Mouse (Mus musculus) WW6 (cell line): ENCODE results near the gene Adnp.
"Not testable (repeated sequence)": the region's sequence is repeated elsewhere in the genome, so short reads cannot be mapped to it uniquely, and the experiment has no call there.

Source experiments
- DNase-seq: peaks from one replicate; pipeline ENCODE4 v3.0.0-alpha.2; 2013; ENCODE audit warnings: low read depth, low spot score

The Adnp gene

DNA sequence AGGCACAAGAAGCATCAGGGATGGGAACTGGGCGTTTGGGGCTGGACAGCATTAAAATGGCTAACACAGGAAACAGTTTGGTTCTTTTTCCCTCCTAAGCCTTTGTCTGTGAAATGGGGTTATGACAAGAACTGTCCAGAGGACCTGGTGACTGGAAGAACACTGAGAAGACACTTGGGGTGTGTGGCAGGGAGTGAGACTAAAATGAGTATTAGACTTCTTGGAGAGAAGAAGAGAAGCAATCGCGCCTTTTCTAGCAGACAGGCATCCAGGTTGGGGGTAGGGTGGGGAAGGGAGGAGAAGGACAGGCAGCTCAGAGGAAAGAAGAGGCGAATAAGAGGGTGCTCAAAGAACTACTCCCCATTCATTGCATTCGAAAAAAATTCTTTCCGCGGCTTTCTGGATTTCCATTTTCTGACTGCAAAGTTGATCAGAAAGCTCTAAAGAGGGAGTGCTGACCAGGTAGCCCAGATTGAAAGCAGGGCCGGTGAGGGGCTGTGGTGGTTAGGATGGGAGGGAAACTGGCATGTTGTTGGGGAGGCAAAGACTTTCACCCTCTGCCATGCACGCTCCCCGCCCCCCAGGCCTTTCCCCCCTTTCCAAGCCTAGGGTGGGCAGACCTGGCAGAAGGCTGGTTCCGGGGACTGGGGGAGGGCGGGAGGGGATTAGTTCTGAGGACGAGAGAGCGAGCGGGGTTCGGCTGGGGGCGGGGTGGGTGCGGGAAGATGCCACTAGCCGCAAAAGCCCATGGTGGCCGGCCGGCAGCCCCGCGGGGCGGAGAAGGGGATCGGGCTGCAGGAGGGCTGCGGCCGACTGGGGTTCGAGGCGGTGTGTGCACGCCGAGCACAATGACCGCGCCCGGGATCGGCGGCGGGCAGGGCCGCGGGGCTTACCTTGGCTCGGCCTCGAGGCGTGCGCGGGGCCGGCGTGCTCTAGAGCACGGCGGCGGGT lies 956 bp downstream of the Adnp start:
- DNase-seq: no peak

DNA sequence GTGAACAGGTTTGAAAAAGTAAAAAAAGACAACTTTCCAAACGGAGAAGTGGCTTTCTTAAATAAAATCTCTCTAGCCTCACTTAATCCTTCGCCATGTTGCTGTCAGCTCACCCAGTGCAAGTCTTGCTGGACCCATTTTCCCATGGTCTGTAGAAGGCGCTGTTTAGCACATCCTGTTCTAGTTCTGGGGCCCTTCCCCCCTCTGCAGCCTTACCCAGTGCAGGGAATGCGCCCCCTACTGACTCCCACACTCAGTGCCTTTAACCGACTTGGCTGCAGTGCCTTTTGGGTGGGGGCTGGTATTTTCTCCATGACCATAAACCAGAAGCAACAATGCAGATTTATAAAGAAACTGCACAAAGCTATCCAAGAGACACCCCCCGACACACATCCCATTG lies 1.6 kb downstream of the Adnp start:
- DNase-seq: peak; percentile 87

DNA sequence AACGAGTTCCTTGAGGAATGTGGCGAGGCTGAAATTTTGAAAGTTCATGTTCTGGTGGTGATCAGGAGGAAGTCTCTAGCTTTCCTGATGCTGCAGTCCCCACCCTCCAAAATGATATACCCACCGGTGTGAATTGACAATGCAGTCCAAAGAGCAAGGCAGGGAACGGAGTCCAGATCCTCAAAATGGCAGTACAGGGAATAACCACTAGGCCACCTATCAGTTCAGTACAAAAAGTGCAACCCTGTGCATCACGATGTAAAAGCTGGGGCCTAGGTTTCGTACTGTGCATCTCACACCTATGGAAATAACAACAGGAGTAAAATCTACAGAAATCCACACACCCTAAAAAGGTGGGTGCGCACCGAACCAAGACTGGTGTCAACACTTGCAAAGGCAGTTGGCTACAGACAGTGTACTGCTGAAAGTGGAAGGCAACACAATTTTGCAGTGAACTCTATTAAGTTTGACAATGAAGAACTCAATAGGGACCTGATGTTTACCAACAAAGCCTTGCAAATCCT lies 2.4 kb downstream of the Adnp start:
- no peak for DNase-seq

DNA sequence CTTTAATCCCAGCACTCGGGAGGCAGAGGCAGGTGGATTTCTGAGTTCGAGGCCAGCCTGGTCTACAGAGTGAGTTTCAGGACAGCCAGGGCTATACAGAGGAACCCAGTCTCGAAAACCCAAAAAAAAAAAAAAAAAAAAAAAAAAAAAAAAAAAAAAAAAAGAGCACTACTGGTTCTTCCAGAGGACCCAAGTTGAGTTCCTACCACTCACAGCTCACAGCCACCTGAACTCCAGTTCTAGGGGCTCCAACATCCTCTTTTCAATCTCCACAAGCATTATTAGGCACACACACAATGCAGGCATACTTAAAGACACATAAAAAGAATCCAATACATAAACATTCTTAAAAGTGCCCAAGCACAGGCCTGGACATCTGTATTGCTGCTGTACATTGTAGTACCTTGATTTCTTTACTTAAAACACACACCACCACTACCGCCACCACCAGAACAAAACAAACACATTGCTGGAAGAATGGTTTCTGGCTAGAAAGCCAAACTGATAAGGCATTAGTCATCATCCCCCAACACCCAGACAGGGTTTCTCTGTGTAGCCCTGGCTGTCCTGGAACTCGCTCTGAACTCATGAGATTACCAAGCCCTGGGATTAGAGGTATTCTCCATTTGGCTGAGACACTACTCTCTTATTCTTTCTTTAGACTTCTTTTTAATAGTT lies 6.8 kb downstream of the Adnp start:
- DNase-seq: no peak

DNA sequence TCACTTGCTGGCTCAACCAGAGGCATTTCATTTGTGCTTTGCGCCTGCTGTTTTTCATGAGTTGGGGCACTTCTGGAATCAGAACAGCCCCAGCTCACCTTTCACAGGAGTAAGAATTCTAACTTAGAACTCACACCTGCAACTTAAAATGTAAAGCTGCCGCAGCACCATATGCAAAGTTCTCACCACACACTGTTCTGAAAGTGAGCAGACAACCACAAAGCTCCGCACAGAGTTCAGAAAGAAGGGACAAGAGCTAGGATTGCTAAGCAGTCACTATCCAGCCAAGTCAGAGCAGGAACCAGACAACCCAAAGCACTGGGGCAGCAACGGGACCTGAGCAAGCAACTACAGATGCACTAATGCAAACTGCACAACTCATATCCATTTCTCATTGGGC lies 7.4 kb downstream of the Adnp start:
- no peak for DNase-seq

DNA sequence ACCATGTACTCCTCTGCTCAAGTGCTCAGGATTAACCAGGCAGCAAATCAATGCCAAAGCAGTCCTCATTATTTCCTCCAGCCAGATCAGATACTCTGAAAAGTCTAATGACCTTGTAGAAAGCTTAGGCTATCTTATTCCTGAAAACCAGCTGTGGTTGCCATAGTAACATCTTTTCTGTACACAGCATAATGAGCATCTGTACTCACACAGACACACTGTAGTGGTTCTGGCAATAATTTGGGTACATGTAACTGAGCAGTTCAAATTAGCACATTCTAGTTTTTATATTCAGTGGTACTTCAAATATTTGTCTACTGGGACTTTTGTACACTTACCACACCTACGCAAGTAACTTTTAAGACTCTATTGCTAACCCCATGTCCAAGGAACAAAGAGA lies 8.5 kb downstream of the Adnp start:
- DNase-seq: no peak

DNA sequence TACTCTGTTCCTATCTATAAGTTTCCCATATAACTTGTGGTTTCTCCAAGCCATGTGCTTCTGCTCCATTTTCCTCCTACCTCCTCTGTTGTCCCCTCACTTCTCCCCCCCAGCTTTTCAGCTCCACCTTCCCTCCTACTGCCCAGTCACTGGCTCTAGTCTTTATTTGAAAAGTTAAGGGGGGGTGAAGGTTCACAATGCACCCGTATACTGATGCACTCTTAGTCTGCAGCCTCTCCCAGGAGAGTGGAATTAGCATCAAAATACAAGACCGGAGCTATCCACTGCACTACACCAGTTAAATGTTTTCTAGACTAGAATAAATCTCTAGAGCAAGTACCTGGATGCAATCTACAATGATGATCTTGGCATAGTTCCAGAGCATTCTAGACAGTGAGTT lies 11.2 kb downstream of the Adnp start:
- DNase-seq: no peak

DNA sequence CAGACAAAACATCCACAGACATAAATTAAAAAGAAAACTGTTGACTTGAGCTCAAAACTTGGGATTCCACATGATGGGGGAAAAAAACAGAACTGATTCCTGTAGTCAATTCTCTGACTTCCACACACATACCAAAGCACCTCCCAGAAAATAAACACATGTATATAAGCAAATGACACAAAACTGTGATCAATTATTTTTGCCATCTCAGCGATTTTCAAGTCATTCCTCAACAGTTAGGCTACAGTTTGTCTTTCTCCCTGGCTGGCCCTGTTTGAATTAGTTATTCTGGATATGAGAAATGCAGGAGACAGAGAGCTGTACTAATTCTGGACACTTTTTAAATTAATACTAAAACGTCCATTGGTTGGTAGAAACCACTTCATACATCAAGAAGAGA lies 13.2 kb downstream of the Adnp start:
- DNase-seq: no peak

DNA sequence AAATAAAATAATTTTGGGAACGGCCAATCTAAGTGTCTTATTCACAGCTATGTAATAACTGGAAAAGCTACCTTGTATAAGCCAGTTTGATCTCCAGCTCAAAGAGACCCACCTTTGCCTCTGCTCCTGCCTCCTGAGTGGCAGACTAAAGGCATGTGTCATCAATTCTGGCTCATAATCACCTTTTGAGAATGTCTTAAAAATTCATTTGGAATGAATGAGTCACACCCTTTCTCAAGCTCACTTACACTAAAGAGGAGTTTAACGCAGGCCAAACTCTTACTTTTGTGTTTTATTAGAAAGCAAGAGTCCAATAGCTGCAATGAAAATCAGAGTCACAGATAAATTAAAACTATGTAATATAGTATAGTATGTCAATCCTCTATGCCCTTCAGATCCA lies 15.1 kb downstream of the Adnp start:
- DNase-seq: no peak

DNA sequence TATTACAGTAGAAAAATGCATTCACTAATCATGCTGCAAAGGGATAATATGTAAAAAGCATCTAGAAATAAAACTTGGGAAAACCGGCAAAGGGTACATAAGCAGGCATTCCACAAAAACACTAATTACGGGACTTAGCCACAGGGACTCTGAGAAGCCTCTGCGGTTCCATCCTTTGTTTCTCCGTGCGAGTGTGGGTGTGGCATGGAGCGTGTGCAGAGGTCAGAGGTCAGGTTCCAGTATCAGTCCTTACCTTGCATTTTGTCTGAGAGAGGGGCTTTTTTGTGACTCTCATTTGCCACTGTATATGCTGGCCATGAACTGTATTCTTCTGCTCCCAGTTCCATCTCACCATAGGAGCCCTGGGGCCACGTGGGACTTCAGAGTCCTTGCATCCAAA lies 31.0 kb downstream of the Adnp start:
- no peak for DNase-seq

DNA sequence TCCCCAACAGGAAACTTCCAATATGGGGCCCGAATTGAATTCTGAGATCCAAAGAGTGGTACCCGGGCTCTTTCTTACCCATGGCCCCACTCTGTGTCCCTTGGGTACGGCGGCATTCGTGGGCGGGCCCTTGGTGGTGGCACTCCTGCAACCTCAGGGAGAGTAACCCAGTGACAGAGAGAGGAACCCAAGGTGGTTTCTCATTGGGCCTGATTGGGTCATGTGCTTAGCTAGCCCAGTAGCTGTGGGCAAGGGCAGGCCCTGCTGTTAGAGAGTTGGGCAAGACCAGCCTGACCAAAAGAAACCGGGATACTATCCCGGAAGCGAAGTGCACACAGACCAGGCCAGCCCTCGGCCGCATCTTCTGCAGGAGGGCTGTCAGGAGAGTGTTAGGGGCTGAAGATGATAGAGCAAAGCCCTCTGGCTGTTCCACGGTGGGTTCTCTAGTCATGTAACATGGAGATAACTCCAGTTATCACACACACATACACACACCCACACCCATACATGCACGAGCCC lies 36.7 kb downstream of the Adnp start:
- DNase-seq: no peak

DNA sequence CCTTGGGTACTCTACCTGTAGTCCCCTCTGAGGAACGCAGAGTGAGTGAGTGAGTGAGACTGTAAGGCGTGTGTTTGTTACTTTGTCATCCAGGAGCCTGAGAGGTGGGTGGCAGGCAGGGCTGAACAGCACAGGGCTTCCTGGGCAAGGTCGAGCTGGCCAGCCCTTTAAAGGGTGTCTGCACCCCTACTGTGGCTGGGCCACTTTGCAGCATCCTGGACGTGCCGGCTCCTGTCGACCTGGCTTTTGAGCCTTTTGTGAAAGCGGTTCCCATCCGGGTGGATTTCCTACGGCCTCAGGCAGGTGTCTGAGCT lies 37.2 kb downstream of the Adnp start:
- DNase-seq: no peak

DNA sequence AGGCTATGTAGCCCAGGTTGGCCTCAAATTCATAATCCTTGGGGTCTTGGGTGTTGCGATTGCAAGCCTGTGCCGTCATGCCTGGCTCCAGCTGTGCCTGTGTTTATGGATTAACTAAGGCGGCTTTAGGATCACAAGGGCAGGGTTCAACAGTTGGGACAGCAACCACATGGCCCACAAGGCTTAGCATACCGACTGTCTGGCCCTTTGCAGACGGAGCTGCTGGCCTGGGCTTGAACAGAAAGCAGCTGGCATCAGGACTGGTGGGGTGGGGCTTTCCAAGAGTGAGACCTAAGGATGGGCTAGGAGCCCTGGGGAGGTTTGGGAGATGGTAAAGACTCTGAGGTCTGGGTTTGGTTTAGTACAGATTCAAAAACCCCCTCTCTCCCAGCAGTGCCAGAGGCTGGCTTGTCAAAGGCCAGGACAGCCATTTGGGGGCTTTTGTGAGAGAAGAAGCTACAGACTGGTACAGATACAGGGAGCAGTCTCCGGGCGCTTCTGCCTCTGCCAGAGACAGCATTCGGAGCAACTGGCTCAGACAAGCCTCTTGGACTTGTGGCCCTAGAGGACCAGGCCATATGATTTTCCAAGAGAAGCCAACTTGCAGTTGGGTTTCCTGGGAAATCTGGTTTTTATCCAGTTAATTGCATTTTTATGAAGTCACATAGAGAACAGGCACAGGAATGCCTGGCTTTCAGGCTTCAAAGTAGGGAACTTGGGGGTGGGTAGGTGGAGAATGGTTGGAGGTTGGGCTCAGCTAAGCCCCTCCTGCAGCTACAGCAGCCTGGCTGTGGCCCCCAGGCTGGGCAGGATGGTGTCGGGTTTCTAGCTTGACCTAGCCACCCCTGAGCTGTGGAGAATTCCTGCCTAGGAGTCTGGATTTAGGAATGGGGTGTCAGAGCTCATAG lies 37.8 kb downstream of the Adnp start:
- no peak for DNase-seq

DNA sequence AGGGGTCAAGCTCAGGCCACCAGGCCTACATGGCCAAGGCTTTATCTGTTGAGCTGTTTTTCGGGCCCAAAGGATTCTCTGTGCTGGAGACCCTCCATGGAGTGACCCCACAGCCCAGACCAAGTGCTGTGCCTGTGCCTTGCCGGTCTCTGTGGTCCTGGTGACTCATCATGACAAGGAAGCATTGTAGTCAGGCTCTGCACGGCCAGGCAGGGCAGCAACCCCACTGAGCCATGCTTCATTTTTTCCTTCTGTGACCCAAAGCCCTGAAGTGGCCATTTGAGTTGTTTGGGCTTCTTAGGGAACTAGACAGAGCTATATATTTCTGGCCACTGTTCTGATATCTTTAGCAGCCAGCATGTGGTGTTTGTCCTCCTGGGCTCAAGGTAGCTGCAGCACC lies 39.1 kb downstream of the Adnp start:
- DNase-seq: no peak

DNA sequence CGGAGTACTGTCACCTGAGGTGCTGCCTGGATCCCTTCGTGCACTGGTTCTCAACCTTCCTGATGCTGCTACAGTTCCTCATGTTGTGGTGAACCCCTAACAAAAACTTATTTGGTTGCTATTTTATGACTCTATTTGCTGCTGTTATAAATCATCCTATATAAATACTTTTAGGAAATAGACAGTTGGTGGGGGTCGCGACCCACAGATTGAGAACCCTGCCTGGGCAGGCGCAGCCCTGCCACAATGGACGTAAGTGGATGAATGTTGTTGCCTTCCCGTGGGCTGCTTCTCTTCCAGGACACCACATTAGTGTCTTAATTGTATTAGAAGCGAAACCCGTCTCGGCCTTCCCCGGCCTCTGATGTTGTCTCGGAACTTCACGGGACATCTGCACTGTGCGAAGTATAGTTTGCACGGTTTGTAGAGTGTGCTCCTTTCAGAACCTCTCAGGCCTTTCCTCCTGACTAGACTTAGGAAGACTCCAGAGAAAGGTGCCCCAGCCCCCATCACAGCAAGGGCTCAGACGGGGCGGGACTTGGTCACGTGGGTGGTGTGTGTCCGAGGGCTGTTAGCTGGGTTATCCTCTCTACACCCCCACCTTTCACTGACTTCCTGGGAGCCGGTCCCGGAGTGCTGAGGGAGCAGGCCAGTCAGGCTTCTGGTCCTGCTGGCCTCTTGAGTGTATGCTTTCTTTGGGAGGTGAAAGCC lies 40.0 kb downstream of the Adnp start:
- DNase-seq: no peak

DNA sequence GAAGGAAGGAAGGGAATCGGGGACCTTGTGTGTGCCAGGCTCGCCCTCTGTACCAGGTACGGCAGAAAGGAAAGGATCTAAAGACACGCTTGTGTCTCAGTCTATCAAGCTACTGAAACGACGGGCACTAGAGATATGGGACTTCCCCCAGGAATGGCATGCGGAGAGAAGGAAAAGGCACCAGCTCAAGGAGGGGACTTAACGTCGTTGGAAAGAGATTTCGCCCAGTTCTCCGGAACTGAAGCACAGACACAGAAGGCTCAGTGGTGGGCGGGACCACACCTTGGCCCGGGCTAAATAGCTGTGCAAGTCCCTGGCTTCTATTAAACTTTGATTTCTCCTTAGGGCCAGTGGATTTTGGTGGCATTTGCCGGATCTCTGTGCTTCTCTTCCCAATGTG lies 44.9 kb downstream of the Adnp start:
- no peak for DNase-seq

DNA sequence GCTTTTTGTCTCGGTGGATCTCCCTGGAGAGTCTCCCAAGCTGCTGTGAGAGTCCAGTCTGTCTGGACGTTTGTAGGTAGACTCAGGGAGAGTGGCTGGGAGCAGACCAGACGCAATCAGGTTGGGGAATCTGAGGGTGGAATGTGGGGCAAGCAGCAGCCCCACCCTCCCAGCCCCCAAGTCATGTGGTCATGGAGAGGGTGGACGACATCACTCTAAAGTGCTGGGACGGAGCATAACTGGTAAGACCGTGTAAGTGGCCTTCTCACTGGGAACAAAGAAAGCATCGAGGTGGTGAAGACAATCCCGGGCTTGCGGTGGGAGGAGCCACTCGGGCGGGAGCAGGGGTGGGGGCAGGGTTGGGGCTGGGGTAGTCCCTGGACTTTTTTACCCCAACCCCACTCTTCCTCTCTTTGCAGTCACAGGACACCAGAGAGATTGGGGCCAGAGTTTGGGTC lies 45.4 kb downstream of the Adnp start:
- no peak for DNase-seq

DNA sequence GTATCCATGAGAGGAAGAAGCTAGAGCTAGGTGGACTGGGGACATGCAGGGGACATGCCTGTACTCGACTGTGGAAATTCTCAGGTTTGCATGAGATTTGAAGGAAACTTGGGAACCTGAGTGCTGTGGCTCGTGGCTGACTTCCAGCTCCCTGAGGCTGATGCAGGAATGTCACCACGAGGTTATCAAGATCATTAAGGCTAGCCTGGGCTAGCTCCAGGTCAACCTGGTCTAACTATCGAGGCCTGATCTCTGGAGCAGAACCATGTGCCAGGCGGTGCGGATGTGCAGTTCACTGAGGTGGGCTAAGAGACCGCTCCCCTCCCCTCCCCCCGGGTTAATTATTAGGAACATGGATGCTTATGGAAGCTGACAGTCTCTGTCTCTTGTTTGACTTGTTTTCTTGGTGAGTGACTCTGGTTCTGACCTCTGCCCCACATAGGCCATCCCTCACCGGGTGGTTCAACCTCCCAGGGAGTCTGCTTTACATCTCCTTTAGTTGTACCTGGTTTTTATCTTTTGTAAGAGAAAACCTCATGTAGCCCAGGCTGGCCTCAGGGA lies 46.5 kb downstream of the Adnp start:
- no peak for DNase-seq

DNA sequence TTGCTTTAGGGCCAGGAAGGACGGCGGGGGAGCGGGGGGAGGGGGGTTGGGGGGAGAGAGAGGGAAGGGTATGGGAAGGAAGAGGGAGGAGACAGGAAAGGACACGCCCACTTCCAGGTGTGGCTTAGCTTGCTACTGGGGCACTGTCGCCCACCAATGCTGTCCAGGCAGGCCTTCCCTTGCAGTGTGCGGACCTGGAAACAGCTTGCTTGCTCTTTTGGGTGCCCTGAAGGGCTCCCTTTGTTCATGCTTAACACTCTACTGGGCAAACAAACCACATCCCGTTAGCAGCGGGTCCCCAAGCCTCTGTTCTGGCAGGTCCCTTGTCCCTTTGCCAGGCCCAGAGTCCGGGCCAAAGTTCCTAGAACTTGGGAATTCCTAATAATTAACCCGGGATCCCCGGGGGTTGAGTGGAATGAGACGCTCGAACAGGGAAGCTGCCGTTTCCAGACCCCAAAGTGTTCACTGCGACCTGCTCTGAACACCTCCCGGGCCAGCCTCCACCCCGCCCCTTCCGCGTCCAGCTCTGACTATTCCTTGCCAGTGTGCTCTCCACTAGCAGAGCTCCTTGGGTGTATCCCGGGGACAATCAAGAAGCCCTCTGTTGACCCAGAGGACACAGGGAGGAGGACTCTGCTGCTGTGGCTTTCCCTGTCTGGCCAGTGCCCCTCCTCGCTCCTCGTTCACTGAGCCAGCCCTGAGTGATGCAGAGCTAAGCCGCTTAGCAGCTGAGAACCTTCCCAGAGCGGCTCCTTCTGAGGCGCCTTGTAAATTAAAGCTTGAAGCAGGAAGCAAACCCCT lies 47.8 kb downstream of the Adnp start:
- DNase-seq: no peak

DNA sequence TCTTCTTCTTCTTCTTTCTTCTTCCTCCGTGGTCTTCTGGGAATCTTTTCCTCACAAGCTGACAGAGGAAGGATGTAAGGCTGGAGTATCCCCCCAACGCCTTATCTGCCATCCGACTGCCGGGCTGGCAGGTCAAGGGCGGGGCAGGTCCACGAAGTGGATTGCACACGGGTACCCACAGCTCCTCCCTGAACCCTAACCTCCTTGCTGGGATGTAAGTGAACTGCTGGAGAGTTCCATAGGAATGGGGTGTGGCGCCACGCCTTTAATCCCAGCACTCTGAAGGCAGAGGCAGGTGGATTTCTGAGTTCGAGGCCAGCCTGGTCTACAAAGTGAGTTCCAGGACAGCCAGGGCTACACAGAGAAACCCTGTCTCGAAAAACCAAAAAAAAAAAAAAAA lies 48.9 kb downstream of the Adnp start:
- not testable (repeated sequence) for DNase-seq
